Mouse (Mus musculus) liver, postnatal 0 days (tissue): Measurements from ENCODE around the gene Myh6.

ENCODE experiments used
- CTCF ChIP-seq: sonication (generic); IDR thresholded peaks from 2 replicates; pipeline ENCODE4 v1.5.1; 2016; ENCODE audit warnings: antibody characterized with exemption, low read depth
- EP300 ChIP-seq: IDR thresholded peaks from 2 replicates; pipeline ENCODE4 v1.6.1; 2016; ENCODE audit warnings: antibody characterized with exemption, low read depth, mild to moderate bottlenecking

GRCm38 (mm10) chr14:54940176-54940530 is 26.6 kb downstream of the Myh6 start:
- TF ChIP-seq CTCF: no peak
- TF ChIP-seq EP300: no peak
